Mouse (Mus musculus): ENCODE data around the gene Slc22a7. TPM values are rescaled to one million over a fixed set of nuclear protein-coding genes. Genes with fewer than 3 reads are reported as not detected.

Slc22a7 gene
- 0.23 TPM in 1 of 2 replicates, not detected in the other for polyA plus RNA-seq (2021; fragmentation: Nextera tagmentation)
- long read RNA-seq, experiment 1, partial matches to known transcripts: 2 of 3 reads
- long read RNA-seq, experiment 1, other reads (novel, unspliced or antisense): 1 of 3 reads
- long read RNA-seq, experiment 2: 0 reads

DNA sequence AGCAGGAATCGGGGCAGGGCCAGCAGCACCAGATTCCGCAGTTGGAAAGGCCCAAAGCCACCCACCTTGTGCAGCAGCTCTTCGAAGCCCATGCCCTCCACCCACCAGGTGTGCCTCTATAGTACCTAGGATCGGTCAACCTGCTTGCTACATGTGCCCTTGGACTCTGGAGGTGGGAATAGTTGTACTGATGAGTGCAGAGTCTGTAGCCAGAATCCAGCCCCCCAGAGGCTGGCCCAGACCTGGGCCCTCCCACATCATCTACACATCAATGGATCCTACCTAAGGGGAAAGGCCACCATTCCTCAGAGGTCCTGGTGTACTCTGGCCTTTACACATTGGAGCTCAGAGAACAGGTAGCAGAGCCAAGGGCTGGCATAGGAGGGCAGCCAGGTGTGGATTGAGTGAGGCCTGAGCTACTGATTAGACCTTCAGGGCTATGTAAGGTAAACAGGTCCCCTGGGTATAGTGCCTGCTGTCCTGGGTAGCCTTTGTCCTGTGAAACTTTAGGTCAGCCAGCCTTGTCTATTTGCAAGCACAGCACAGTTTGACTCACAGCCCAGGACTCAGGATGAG, at the start of gene Slc22a7:
TSS of gene Slc22a7 (minus strand) at position 160 of the 576 bp plus-strand sequence.

GRCm38 (mm10) chr17:46487431-46487830, 49.2 kb upstream of the Slc22a7 start, which contains the start of gene Ttbk1:
TSS of gene Ttbk1 (minus strand) at chr17:46487675.

GRCm38 (mm10) chr17:46428761-46429414, 9.4 kb downstream of the Slc22a7 start, which contains the start of gene Crip3:
TSS of gene Crip3 (plus strand) at chr17:46428926.

GRCm38 (mm10) chr17:46383294-46384060, 54.8 kb downstream of the Slc22a7 start, which contains the start of gene Zfp318:
TSS of gene Zfp318 (plus strand) at chr17:46383731.

Other genes with a start within 250 kb of the Slc22a7 start
- gene Polh, start 235.8 kb downstream of the Slc22a7 start, polyA plus RNA-seq (2021; fragmentation: Nextera tagmentation): 2.7 and 3.6 TPM in 2 replicates
- gene Xpo5, start 235.7 kb downstream of the Slc22a7 start, polyA plus RNA-seq (2021; fragmentation: Nextera tagmentation): 8.4 and 8.7 TPM in 2 replicates
- gene Polr1c, start 190.4 kb downstream of the Slc22a7 start, polyA plus RNA-seq (2021; fragmentation: Nextera tagmentation): 35.9 and 43.3 TPM in 2 replicates
- gene Yipf3, start 190.4 kb downstream of the Slc22a7 start, polyA plus RNA-seq (2021; fragmentation: Nextera tagmentation): 148 and 184 TPM in 2 replicates
- gene Lrrc73, start 184.9 kb downstream of the Slc22a7 start, polyA plus RNA-seq (2021; fragmentation: Nextera tagmentation): 10.8 and 17.0 TPM in 2 replicates
- 11.8 and 14.0 TPM in 2 replicates for gene Tjap1, start 155.4 kb downstream of the Slc22a7 start, polyA plus RNA-seq (2021; fragmentation: Nextera tagmentation)
- 11.2 and 12.2 TPM in 2 replicates for gene Dlk2, start 141.0 kb downstream of the Slc22a7 start, polyA plus RNA-seq (2021; fragmentation: Nextera tagmentation)
- gene Abcc10, start 110.1 kb downstream of the Slc22a7 start, polyA plus RNA-seq (2021; fragmentation: Nextera tagmentation): 2.4 and 3.1 TPM in 2 replicates
- gene Zfp318, start 54.7 kb downstream of the Slc22a7 start, polyA plus RNA-seq (2021; fragmentation: Nextera tagmentation): 4.4 and 12.0 TPM in 2 replicates
- not detected in 2 replicates for gene Crip3, start 9.5 kb downstream of the Slc22a7 start, polyA plus RNA-seq (2021; fragmentation: Nextera tagmentation)
- gene Ttbk1, start 49.2 kb upstream of the Slc22a7 start, polyA plus RNA-seq (2021; fragmentation: Nextera tagmentation): 4.9 and 7.3 TPM in 2 replicates
- 7.9 and 10.1 TPM in 2 replicates for gene Dnph1, start 58.3 kb upstream of the Slc22a7 start, polyA plus RNA-seq (2021; fragmentation: Nextera tagmentation)
- gene Cul9, start 107.9 kb upstream of the Slc22a7 start, polyA plus RNA-seq (2021; fragmentation: Nextera tagmentation): 18.6 and 21.2 TPM in 2 replicates
- 3.7 and 4.7 TPM in 2 replicates for gene Srf, start 117.7 kb upstream of the Slc22a7 start, polyA plus RNA-seq (2021; fragmentation: Nextera tagmentation)
- 2.2 and 2.3 TPM in 2 replicates for gene Ptk7, start 191.0 kb upstream of the Slc22a7 start, polyA plus RNA-seq (2021; fragmentation: Nextera tagmentation)
- gene Klc4, start 207.6 kb upstream of the Slc22a7 start, polyA plus RNA-seq (2021; fragmentation: Nextera tagmentation): 12.7 and 13.1 TPM in 2 replicates
- 73.6 and 117 TPM in 2 replicates for gene Mrpl2, start 207.8 kb upstream of the Slc22a7 start, polyA plus RNA-seq (2021; fragmentation: Nextera tagmentation)
- gene Cul7, start 211.9 kb upstream of the Slc22a7 start, polyA plus RNA-seq (2021; fragmentation: Nextera tagmentation): 3.2 and 3.5 TPM in 2 replicates
- 21.4 and 26.1 TPM in 2 replicates for gene Rrp36, start 235.9 kb upstream of the Slc22a7 start, polyA plus RNA-seq (2021; fragmentation: Nextera tagmentation)
- 258 and 283 TPM in 2 replicates for gene Mea1, start 240.3 kb upstream of the Slc22a7 start, polyA plus RNA-seq (2021; fragmentation: Nextera tagmentation)
- gene Klhdc3, start 242.5 kb upstream of the Slc22a7 start, polyA plus RNA-seq (2021; fragmentation: Nextera tagmentation): 213 and 224 TPM in 2 replicates

Measured in left cerebral cortex, adult 6 months (tissue).